Mouse (Mus musculus) G1E (cell line): ENCODE data around the gene Plcl2. TPM values are rescaled to one million over a fixed set of nuclear protein-coding genes. Genes with fewer than 3 reads are reported as not detected.

Experiments used
- ATAC-seq: 2 replicates; pipeline ENCODE4 v1.8.0; 2016; ENCODE audit warnings: mild to moderate bottlenecking; ENCODE audit not compliant: insufficient number of reproducible peaks, poor library complexity, low FRiP score, severe bottlenecking; ENCODE audit errors: extremely low read depth
- DNase-seq: peaks from one replicate; pipeline ENCODE4 v3.0.0; 2012; ENCODE audit warnings: low spot score
- H3K27me3 ChIP-seq: 2 replicates; pipeline ENCODE4 v1.6.1; 2012; ENCODE audit warnings: mild to moderate bottlenecking, low read length, inconsistent platforms; ENCODE audit not compliant: insufficient read depth
- H3K36me3 ChIP-seq: replicated peaks from 2 replicates; pipeline ENCODE3; 2012; ENCODE audit warnings: mild to moderate bottlenecking, inconsistent platforms
- H3K4me1 ChIP-seq: 2 replicates; pipeline ENCODE4 v1.6.1; 2012; ENCODE audit warnings: low read depth, low read length, inconsistent platforms, mixed read lengths; ENCODE audit not compliant: insufficient read depth
- H3K4me3 ChIP-seq: 2 replicates; pipeline ENCODE4 v1.5.1; 2012; ENCODE audit warnings: low read depth, mild to moderate bottlenecking, inconsistent platforms, low read length, moderate library complexity, mixed read lengths
- H3K9me3 ChIP-seq: replicated peaks from 2 replicates; pipeline ENCODE4 v1.6.1; 2012; ENCODE audit warnings: inconsistent platforms
- CTCF ChIP-seq: IDR thresholded peaks from 2 replicates; pipeline ENCODE4 v1.5.1; 2012; ENCODE audit warnings: low read depth, low read length, inconsistent platforms, mixed read lengths
- GATA1 ChIP-seq: IDR thresholded peaks from 2 replicates; pipeline ENCODE4 v1.6.1; 2012; ENCODE audit warnings: borderline replicate concordance, low read length, inconsistent platforms, mixed read lengths
- GATA2 ChIP-seq: IDR thresholded peaks from 2 replicates; pipeline ENCODE4 v1.6.1; 2012; ENCODE audit warnings: low read depth, low read length, inconsistent platforms, borderline replicate concordance
- POLR2AphosphoS5 ChIP-seq: IDR thresholded peaks from 2 replicates; pipeline ENCODE4 v1.6.1; 2012; ENCODE audit warnings: low read depth, low read length, inconsistent platforms; ENCODE audit not compliant: insufficient replicate concordance
- TAL1 ChIP-seq: conservative IDR thresholded peaks from 2 replicates; pipeline ENCODE4 v1.6.1; 2012; ENCODE audit warnings: low read depth, low read length, inconsistent platforms, mixed read lengths
- polyA plus RNA-seq: library from polyadenylated mRNA; stranded (reverse); fragments of >175 nt; gene quantifications from 2 replicates; pipeline ENCODE4 v1.2.3, GENCODE M21; 2012
- total RNA-seq, 2 experiments: library from RNA; stranded (forward) in 1 of 2; stranded (reverse) in 1 of 2; fragments of 200-1000 nt in 1 of 2; fragments of >200 nt in 1 of 2; fragmentation: Nextera tagmentation in 1 of 2; gene quantifications; 2 replicates each; pipeline ENCODE4 v1.2.3; 2014 to 2017

Plcl2 gene
- total and polyA plus RNA-seq, 3 experiments = 0.22 to 13.7 TPM; not detected in 1

DNA sequence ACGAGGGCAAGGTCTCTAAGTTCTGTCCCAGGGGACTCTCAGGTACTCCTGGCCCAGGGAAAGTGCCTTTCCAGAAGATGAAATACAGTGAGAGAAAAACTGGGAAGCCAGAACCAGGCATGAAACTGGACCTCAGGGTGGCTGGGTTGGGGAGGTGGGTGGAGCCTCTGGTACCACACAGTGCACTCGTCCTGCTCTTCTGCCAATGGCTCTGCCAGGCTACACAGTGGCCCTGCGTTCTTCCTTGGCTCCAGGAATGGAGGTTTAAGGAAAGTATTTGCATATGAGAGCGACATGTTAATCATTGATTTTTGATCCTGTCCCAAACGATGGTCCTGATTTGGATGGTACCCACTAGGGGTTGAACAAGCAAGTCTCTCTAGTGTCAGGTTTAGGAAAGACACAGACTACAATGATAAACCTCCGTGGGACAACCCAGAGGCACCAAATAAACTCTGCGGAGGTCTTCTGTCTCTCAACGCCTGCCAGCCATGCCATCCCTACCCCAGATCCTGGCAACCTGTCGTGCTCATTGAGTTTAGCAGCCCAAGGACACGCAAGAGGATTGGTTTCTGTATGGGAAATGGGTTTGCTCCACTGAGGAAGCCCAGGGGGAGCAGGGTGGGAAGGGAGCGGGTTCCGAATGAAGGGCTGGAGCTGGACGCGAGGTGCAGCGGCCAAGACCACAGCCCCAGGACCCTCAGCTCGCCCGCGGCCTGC, 988 bp upstream of the Plcl2 start:
- H3K4me1 ChIP-seq = no peaks in the 10 kb centered on the region
- peak overlapping the region; percentile 27; the same call in 1 of the 2 replicates for H3K4me3 ChIP-seq
- peaks cover 50% of the 10 kb centered on the region for H3K9me3 ChIP-seq
- DNase-seq = no peak
- no peak for TF ChIP-seq CTCF
- TF ChIP-seq TAL1 = no peak
- TF ChIP-seq POLR2AphosphoS5 = no peak
- no peak for TF ChIP-seq GATA2
- no peak for TF ChIP-seq GATA1
- H3K27me3 ChIP-seq = no peaks in the 10 kb centered on the region
- ATAC-seq = no peak
- no peaks in the 10 kb centered on the region for H3K36me3 ChIP-seq

DNA sequence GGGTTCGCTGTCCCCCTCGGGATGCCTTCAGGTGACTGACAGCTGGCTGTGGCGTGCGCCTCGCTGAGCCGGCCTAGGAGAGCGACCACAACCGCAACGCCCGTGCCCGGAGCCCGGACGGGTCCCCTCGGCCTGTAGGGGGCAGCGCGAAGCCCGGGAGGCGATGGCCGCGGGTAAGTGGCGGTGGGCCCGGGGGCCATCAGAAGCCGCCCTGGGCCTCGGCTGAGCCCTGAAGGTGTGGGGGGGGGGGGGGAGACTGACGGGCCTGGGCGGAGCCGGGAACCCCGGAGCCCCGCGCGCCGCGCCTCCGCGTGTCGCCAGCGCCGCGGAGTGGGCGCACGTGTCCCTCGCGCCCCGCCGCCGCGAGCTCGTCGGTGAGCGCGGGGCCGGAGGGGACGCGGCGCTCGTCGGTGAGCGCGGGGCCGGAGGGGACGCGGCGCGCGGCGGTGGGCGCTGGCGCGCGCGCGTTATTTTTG, 390 bp upstream of the Plcl2 start:
- Histone ChIP-seq H3K4me1 (no peaks in the 10 kb centered on the region), H3K4me3 (peak overlapping the region; percentile 27; the same call in 1 of the 2 replicates), H3K9me3 (peaks cover 51% of the 10 kb centered on the region), H3K27me3 (no peaks in the 10 kb centered on the region), H3K36me3 (no peaks in the 10 kb centered on the region)
- ATAC-seq = no peak
- no peak for TF ChIP-seq GATA1
- TF ChIP-seq GATA2 = no peak
- TF ChIP-seq POLR2AphosphoS5 = no peak
- TF ChIP-seq CTCF = no peak
- no peak for TF ChIP-seq TAL1
- no peak for DNase-seq

DNA sequence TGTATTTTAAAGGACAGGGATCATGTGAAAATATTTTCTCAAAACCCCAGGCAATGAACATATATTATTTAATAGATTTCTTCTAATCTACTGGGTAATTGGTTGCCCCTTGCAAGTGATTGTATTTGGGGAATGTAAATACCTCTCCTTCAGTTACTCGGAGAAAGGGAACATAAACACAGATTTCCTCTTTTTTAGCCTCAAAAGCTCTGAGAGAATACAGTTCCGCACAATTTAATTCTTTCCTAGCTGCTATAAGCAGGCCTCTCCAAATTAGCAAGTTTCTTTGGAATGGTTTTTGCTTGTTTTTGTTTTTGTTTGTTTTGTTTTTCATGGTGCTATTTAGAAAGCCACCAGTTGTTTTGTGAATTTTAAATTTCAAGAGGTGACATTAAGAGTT, 1.1 kb downstream of the Plcl2 start:
- Histone ChIP-seq H3K9me3 (peaks cover 46% of the 10 kb centered on the region), H3K4me1 (no peaks in the 10 kb centered on the region), H3K36me3 (no peaks in the 10 kb centered on the region), H3K27me3 (no peaks in the 10 kb centered on the region), H3K4me3 (no peak overlapping the region)
- DNase-seq = no peak
- TF ChIP-seq GATA2 (no peak), CTCF (no peak), GATA1 (no peak), POLR2AphosphoS5 (no peak), TAL1 (no peak)
- ATAC-seq = no peak

DNA sequence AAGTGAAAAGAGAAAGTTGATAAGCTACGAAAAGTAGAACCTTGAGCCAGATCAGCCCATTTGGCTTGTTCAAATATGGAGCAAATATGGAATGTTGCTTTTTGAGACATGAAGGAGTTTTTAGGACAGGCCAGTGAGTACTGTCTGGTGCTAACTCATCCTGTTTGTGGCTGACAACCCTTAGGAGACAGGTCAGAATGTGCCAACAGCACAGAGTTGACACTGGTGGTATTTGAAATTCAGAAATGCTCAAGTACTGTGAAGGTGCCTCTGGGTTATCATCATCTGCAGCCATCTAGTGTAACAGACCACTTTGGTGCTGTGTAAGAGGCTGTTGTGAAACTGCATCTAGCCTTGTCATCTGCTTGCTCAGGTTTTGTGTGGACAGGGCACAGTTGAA, 1.5 kb downstream of the Plcl2 start:
- Histone ChIP-seq H3K9me3 (peaks cover 49% of the 10 kb centered on the region), H3K27me3 (no peaks in the 10 kb centered on the region), H3K4me3 (no peak overlapping the region), H3K36me3 (no peaks in the 10 kb centered on the region), H3K4me1 (no peaks in the 10 kb centered on the region)
- DNase-seq = no peak
- no peak for TF ChIP-seq POLR2AphosphoS5
- TF ChIP-seq TAL1 = no peak
- TF ChIP-seq GATA2 = no peak
- TF ChIP-seq CTCF = no peak
- ATAC-seq = no peak

DNA sequence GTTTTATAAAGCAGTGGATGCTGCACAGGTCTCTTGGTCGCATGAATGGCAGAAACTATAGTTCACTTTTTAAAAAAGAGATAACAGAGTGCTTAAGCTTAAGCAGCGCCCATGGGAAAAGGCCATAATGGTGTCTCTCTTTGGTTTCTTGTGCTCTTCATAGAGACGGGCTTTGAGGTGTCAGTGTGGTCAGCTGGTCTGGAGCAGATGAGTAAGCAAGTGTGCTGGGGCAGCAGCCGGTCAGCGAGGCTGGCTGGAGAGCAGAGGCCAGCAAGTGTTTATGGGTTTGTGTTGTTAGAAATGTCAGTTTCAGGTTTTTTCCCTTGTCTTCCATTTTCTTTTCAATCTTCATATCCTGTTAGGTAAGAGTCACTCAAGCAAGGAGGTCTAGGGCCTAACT, 3.0 kb downstream of the Plcl2 start:
- H3K9me3 ChIP-seq = peaks cover 40% of the 10 kb centered on the region
- H3K4me1 ChIP-seq = no peaks in the 10 kb centered on the region
- TF ChIP-seq CTCF = no peak
- no peak for TF ChIP-seq GATA2
- no peak for TF ChIP-seq POLR2AphosphoS5
- TF ChIP-seq TAL1 = no peak
- TF ChIP-seq GATA1 = no peak
- DNase-seq = no peak
- H3K4me3 ChIP-seq = no peak overlapping the region
- no peaks in the 10 kb centered on the region for H3K27me3 ChIP-seq
- H3K36me3 ChIP-seq = no peaks in the 10 kb centered on the region
- no peak for ATAC-seq

DNA sequence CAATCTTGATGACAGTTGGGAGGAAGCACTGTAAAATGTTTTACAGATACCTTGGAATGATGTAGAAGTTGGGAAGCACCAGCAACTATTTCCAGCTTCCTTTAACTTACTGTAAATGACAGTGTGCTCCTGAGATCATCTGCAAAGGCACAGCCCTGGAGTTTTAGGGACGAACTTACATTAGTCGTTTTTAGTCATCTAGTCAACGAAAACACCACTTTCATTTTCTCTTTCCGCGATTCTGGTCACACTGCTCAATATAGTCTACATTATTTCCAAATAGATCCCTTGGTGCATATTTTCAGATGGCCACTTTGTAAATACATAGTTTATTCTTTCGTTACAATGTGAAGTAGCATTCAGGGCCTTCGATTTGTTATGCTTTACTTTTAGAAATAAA, 3.6 kb downstream of the Plcl2 start:
- H3K4me3 ChIP-seq = no peak overlapping the region

More for the DNA sequence above, 3.6 kb downstream of the Plcl2 start:
- DNase-seq (no peak), ATAC-seq (no peak)
- no peaks in the 10 kb centered on the region for H3K36me3 ChIP-seq
- H3K9me3 ChIP-seq = peaks cover 40% of the 10 kb centered on the region
- H3K4me1 ChIP-seq = no peaks in the 10 kb centered on the region
- H3K27me3 ChIP-seq = no peaks in the 10 kb centered on the region
- no peak for TF ChIP-seq CTCF
- no peak for TF ChIP-seq POLR2AphosphoS5
- TF ChIP-seq GATA2 = no peak
- no peak for TF ChIP-seq GATA1
- TF ChIP-seq TAL1 = no peak
